Mouse (Mus musculus) liver, embryonic 16.5 days (tissue): ENCODE measurements at regions not wholly inside any gene's neighbourhood (a gene's known extent, or its start where the extent isn't known, plus 50 kb on each side); places are given as distances from the start of the nearest gene placed in this dataset.
"Not testable (repeated sequence)": the region's sequence is repeated elsewhere in the genome, so short reads cannot be mapped to it uniquely, and the experiment has no call there.

Source experiments
- ATAC-seq: fragments of 200-750 bp; cut with Nextera tagmentation; 2 replicates; pipeline ENCODE4 v1.8.0; 2017; ENCODE audit warnings: low read depth, mild to moderate bottlenecking, moderate number of reproducible peaks, moderate library complexity
- H3K27ac ChIP-seq: fragments of 300-500 bp; sonication (generic); 2 replicates; pipeline ENCODE4 v1.5.1; 2014; ENCODE audit warnings: mild to moderate bottlenecking, low read length
- H3K27me3 ChIP-seq: fragments of 300-500 bp; sonication (generic); 2 replicates; pipeline ENCODE4 v1.6.1; 2014; ENCODE audit warnings: low read depth, low read length, mixed read lengths; ENCODE audit not compliant: control insufficient read depth, insufficient read depth
- H3K36me3 ChIP-seq: fragments of 300-500 bp; sonication (generic); 2 replicates; pipeline ENCODE4 v1.6.1; 2014; ENCODE audit warnings: mild to moderate bottlenecking; ENCODE audit not compliant: control insufficient read depth, insufficient read depth
- H3K4me1 ChIP-seq: fragments of 300-500 bp; sonication (generic); 2 replicates; pipeline ENCODE4 v1.6.1; 2014; ENCODE audit warnings: low read depth, low read length, mixed read lengths; ENCODE audit not compliant: control insufficient read depth
- H3K4me2 ChIP-seq: fragments of 300-500 bp; sonication (generic); 2 replicates; pipeline ENCODE4 v1.6.1; 2014; ENCODE audit warnings: low read depth, low read length, mixed read lengths
- H3K4me3 ChIP-seq: fragments of 300-500 bp; sonication (generic); 2 replicates; pipeline ENCODE4 v1.5.1; 2014; ENCODE audit warnings: low read depth, mild to moderate bottlenecking, low read length
- H3K9ac ChIP-seq: fragments of 300-500 bp; sonication (generic); 2 replicates; pipeline ENCODE4 v1.6.1; 2014; ENCODE audit warnings: low read depth, low read length
- H3K9me3 ChIP-seq: fragments of 300-500 bp; sonication (generic); replicated peaks from 2 replicates; pipeline ENCODE4 v1.6.1; 2016; ENCODE audit warnings: low read length; ENCODE audit not compliant: control insufficient read depth
- WGBS: fragments of 180-500 bp; shearing (Covaris S2); extraction: QIAGEN DNeasy Blood & Tissue Kit; methylation state at CpG from one replicate; pipeline ENCODE4 v1.1.7; 2014; ENCODE audit not compliant: insufficient replicate concordance; 5-methylcytosine and 5-hydroxymethylcytosine counted together

DNA sequence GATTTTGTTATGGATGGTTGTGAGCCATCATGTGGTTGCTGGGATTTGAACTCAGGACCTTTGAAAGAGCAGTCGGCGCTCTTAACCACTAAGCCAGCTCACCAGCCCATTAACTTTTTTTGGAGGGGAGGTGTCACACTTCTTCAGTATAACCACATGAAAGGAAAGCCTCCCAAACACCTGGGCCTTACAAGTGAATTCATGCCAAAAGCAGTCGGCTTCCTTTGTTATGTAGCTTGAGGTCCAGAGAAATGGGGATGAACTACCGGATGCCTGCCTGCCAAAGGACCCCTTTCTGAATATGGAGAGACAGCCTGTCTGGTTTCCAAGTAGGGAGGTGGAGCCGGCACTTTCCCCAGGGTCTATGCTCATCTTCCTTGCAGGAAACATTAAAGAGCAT is 80.6 kb upstream of the Fam174b start:
- H3K27ac ChIP-seq: no peak overlapping the region
- no peaks in the 10 kb centered on the region for H3K27me3 ChIP-seq
- no peak overlapping the region for H3K4me3 ChIP-seq
- no peak for ATAC-seq
- H3K4me2 ChIP-seq: no peak overlapping the region
- no peaks in the 10 kb centered on the region for H3K36me3 ChIP-seq
- H3K9ac ChIP-seq: no peak overlapping the region
- WGBS: 67% methylated on average over 5 of the region's 5 CpGs
- H3K9me3 ChIP-seq: no peaks in the 10 kb centered on the region
- H3K4me1 ChIP-seq: no peaks in the 10 kb centered on the region

DNA sequence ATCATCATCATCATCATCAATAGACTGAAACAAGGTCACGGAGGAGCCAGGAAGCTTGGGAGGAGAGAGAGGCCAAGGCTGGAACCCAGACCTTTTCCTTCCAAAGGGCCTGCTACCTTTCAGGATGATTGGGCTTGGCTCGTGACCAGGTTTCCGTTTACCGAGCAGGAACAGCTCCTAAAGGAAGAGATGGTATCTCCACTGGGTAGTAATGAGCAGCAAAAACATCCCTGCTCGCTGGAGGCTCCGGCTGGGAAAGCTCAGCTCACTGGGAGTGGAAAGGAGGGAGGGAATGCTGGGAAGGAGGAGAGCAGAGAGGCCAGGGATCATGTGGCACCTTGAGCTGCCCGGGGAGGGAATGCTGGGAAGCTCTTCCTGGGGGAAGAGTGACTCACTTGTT is 82.8 kb upstream of the Fam174b start:
- Histone ChIP-seq H3K9ac (no peak overlapping the region), H3K9me3 (no peaks in the 10 kb centered on the region), H3K27me3 (no peaks in the 10 kb centered on the region), H3K4me2 (no peak overlapping the region), H3K27ac (no peak overlapping the region), H3K4me3 (no peak overlapping the region), H3K36me3 (no peaks in the 10 kb centered on the region), H3K4me1 (no peaks in the 10 kb centered on the region)
- 44% methylated on average over 7 of the region's 7 CpGs for WGBS
- no peak for ATAC-seq

- not testable (repeated sequence) for H3K9me3 ChIP-seq, H3K4me3 ChIP-seq, H3K27ac ChIP-seq, H3K9ac ChIP-seq, ATAC-seq, H3K4me1 ChIP-seq, H3K27me3 ChIP-seq, H3K36me3 ChIP-seq, H3K4me2 ChIP-seq
- 77% methylated on average over 16 of the region's 16 CpGs for WGBS
Observed at GRCm38 (mm10) chr7:73656424-73656795, 83.7 kb upstream of the Fam174b start.

DNA sequence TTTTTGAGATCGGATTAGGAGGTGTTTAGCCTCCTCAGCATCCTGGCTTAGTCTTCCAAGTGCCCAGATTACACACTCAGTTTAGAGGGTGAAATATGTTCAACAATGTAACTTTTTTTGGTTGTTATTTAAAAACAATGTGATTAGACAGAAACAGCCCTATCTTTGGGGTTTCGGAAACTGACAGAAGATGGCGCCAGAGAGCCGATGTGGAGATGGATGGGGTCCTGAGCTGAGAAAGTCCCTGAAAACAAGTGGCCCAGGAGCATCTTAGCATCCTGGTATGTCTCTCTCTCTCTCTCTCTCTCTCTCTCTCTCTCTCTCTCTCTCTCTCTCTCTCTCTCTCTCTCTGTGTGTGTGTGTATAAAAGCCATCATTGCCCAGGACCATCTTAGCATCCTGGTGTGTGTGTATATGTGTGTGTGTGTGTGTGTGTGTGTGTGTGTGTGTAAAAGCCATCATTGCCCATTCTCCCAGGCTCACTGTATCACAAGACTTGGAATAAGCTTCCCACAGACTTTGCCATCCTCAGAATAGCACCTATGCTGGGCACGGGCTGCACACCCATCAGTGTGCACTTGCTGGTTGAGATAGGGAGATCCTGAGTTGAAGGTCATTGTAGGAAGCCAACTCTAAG is 84.2 kb upstream of the Fam174b start:
- no peaks in the 10 kb centered on the region for H3K36me3 ChIP-seq
- no peak overlapping the region for H3K4me3 ChIP-seq
- no peaks in the 10 kb centered on the region for H3K9me3 ChIP-seq
- WGBS: 16% methylated on average over 5 of the region's 5 CpGs
- no peaks in the 10 kb centered on the region for H3K27me3 ChIP-seq
- H3K4me1 ChIP-seq: no peaks in the 10 kb centered on the region
- no peak overlapping the region for H3K27ac ChIP-seq
- no peak for ATAC-seq
- H3K4me2 ChIP-seq: no peak overlapping the region
- H3K9ac ChIP-seq: no peak overlapping the region

GRCm38 (mm10) chr7:73654193-73654871 is 85.8 kb upstream of the Fam174b start:
- 32% methylated on average over 12 of the region's 12 CpGs for WGBS
- H3K4me2 ChIP-seq: no peak overlapping the region
- no peak overlapping the region for H3K27ac ChIP-seq
- no peak overlapping the region for H3K9ac ChIP-seq
- H3K9me3 ChIP-seq: no peaks in the 10 kb centered on the region
- H3K36me3 ChIP-seq: no peaks in the 10 kb centered on the region
- H3K27me3 ChIP-seq: no peaks in the 10 kb centered on the region
- ATAC-seq: no peak
- H3K4me1 ChIP-seq: no peaks in the 10 kb centered on the region
- H3K4me3 ChIP-seq: no peak overlapping the region

DNA sequence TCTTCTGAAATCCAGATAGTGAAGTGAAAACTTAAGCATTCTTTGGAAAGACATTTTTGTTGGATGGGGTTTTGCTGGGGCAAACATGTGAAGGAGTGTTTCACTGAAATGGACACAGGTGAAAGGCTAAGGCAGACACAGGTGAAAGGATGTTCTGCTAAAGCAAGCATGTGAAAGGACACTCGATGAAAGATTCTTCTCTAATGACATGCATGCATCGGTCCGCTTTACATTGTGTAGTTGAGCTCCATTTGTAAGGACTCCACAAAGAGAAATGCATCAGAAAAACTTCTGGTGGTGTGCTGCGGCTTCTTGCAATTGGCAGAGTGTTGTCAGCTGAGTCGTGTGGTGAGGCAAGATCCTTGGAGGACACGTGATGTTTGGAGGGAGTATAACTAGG is 89.2 kb upstream of the Fam174b start:
- no peak overlapping the region for H3K9ac ChIP-seq
- H3K4me3 ChIP-seq: no peak overlapping the region
- no peaks in the 10 kb centered on the region for H3K27me3 ChIP-seq
- no peak overlapping the region for H3K4me2 ChIP-seq
- WGBS: 68% methylated on average over 6 of the region's 6 CpGs
- H3K4me1 ChIP-seq: no peaks in the 10 kb centered on the region
- no peak overlapping the region for H3K27ac ChIP-seq
- no peak for ATAC-seq
- H3K36me3 ChIP-seq: no peaks in the 10 kb centered on the region
- no peaks in the 10 kb centered on the region for H3K9me3 ChIP-seq

GRCm38 (mm10) chr7:73648010-73648409 is 92.1 kb upstream of the Fam174b start:
- WGBS: 16% methylated on average over 4 of the region's 4 CpGs
- Histone ChIP-seq H3K27me3 (no peaks in the 10 kb centered on the region), H3K4me3 (no peak overlapping the region), H3K36me3 (no peaks in the 10 kb centered on the region), H3K4me1 (no peaks in the 10 kb centered on the region), H3K4me2 (no peak overlapping the region), H3K27ac (no peak overlapping the region), H3K9ac (no peak overlapping the region), H3K9me3 (no peaks in the 10 kb centered on the region)
- no peak for ATAC-seq

- no peak overlapping the region for H3K4me2 ChIP-seq
- H3K27me3 ChIP-seq: no peaks in the 10 kb centered on the region
- no peaks in the 10 kb centered on the region for H3K4me1 ChIP-seq
- no peak overlapping the region for H3K4me3 ChIP-seq
- WGBS: 58% methylated on average over 4 of the region's 4 CpGs
- no peaks in the 10 kb centered on the region for H3K9me3 ChIP-seq
- no peak for ATAC-seq
- no peaks in the 10 kb centered on the region for H3K36me3 ChIP-seq
- no peak overlapping the region for H3K9ac ChIP-seq
- no peak overlapping the region for H3K27ac ChIP-seq
Observed at GRCm38 (mm10) chr7:73647140-73647539, 93.0 kb upstream of the Fam174b start.

DNA sequence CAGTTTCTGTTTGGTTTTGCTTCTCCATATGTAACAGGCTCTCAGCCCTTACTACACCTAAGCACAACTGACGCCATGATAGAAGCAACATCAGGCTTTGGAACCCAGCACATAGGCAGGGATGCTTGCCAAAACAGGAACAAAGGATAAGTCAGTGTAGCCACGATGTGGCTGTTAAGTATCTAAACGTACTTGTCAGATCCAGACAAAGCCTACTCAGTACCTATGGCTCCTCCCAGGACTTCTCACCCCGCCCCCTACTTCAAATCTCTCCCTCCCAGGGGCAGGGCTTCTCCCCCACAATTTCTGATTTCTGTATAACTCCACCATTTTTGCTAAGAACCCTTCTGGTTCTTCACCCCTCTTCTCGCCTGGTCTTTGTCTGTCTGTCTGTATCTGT is 93.4 kb upstream of the Fam174b start:
- no peak overlapping the region for H3K9ac ChIP-seq
- no peak overlapping the region for H3K4me2 ChIP-seq
- no peak overlapping the region for H3K4me3 ChIP-seq
- 48% methylated on average over 5 of the region's 5 CpGs for WGBS
- no peaks in the 10 kb centered on the region for H3K9me3 ChIP-seq
- no peaks in the 10 kb centered on the region for H3K36me3 ChIP-seq
- H3K4me1 ChIP-seq: no peaks in the 10 kb centered on the region
- H3K27me3 ChIP-seq: no peaks in the 10 kb centered on the region
- ATAC-seq: no peak
- no peak overlapping the region for H3K27ac ChIP-seq
